Mouse (Mus musculus): ENCODE results near the gene Gm10912. TPM values are rescaled to one million over a fixed set of nuclear protein-coding genes. Genes with fewer than 3 reads are reported as not detected.
"Not testable (repeated sequence)": the region's sequence is repeated elsewhere in the genome, so short reads cannot be mapped to it uniquely, and the experiment has no call there.

The Gm10912 gene
- total RNA-seq (2014; rRNA removed) = not detected in 2 replicates
- not detected in 2 replicates for polyA plus RNA-seq (2015; fragmentation: Nextera tagmentation; extraction: Ambion mirVana)

DNA sequence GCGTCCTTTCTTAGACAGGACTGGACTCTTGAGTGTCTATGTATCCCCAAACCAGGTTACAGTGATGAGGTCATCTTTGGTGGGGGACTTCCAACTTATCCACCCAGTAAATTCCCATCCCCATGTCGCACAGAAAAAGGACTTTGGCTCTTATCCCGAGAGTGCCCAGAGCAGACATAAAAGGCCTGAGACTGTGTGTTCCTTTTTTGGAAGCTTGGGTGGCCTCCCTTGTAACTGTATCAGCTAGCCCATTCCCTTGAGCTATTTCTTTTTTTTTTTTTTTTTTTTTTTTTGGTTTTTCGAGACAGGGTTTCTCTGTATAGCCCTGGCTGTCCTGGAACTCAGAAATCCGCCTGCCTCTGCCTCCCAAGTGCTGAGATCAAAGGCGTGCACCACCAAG, at the start of gene Gm10912:
TSS of gene Gm10912 (plus strand) at position 301 of the 400 bp plus-strand sequence.
- not testable (repeated sequence) for H3K4me1 ChIP-seq (ENCODE audit: insufficient read depth, low read length); H3K4me2 ChIP-seq (ENCODE audit: low read depth, low read length); H3K9ac ChIP-seq (replicated peaks; ENCODE audit: low read length); H3K4me3 ChIP-seq (ENCODE audit: low read length); H3K27me3 ChIP-seq (ENCODE audit: insufficient read depth, low read length); H3K9me3 ChIP-seq (ENCODE audit: low read length); DNase-seq (ENCODE audit: low spot score); H3K27ac ChIP-seq; ATAC-seq; H3K36me3 ChIP-seq (ENCODE audit: insufficient read depth, low read length)
- 92% methylated on average over 5 of the region's 6 CpGs for WGBS

DNA sequence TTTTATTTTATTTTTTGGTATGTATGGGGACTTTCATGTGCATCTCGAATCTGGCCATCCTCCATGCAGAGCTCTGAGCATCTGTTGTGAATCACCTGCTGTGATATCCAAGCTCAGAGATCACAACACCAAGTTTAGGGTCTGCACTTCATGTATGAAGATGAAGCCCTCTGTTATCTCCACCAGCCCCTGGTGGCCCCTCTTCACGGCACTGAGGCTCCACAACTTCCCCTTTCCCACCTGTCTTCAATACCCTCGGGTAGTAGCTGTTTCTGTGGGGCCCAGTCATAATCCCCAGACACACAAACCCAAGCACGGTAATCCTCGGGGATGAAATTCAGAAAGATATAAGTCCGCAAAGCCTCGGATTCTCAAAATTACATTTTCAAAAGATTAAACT, 42.5 kb upstream of the Gm10912 start:
- no peak overlapping the region for H3K9ac ChIP-seq (replicated peaks; ENCODE audit: low read length)
- no peak for ATAC-seq
- TF ChIP-seq CTCF (IDR thresholded peaks at IDR 0.05; ENCODE audit: low read depth) = no peak
- 81% methylated on average over 7 of the region's 7 CpGs for WGBS
- H3K9me3 ChIP-seq (ENCODE audit: low read length) = no peaks in the 10 kb centered on the region
- no peak overlapping the region for H3K27ac ChIP-seq
- H3K4me2 ChIP-seq (ENCODE audit: low read depth, low read length) = no peak overlapping the region
- H3K27me3 ChIP-seq (ENCODE audit: insufficient read depth, low read length) = no peaks in the 10 kb centered on the region
- no peaks in the 10 kb centered on the region for H3K36me3 ChIP-seq (ENCODE audit: insufficient read depth, low read length)
- DNase-seq (ENCODE audit: low spot score) = no peak
- no peak overlapping the region for H3K4me3 ChIP-seq (ENCODE audit: low read length)
- no peaks in the 10 kb centered on the region for H3K4me1 ChIP-seq (ENCODE audit: insufficient read depth, low read length)

DNA sequence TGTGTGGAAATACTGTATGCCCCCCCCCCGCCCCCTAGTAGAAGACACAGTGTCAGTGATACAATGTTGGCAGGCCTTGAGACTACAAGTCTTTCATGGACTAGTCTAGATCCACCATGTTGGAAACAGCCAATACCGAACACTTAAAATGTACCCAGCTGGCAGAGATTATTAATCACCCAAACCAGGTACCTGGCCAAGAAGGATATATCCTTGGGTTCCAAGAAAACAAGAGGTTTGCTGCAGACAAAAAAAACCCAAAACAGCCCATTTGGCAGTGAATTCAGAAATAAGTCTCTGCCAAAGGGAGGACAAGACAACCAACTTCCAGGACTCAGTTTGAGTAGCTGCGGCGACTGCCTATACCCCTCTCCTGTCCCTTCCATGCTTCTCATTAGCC, 41.0 kb upstream of the Gm10912 start:
- Histone ChIP-seq H3K9me3 (ENCODE audit: low read length) (no peaks in the 10 kb centered on the region), H3K27ac (no peak overlapping the region), H3K4me2 (ENCODE audit: low read depth, low read length) (no peak overlapping the region), H3K4me1 (ENCODE audit: insufficient read depth, low read length) (peaks cover 9% of the 10 kb centered on the region), H3K4me3 (ENCODE audit: low read length) (no peak overlapping the region), H3K9ac (replicated peaks; ENCODE audit: low read length) (no peak overlapping the region), H3K27me3 (ENCODE audit: insufficient read depth, low read length) (no peaks in the 10 kb centered on the region), H3K36me3 (ENCODE audit: insufficient read depth, low read length) (no peaks in the 10 kb centered on the region)
- WGBS = 84% methylated on average over 4 of the region's 4 CpGs
- ATAC-seq (no peak), DNase-seq (ENCODE audit: low spot score) (no peak)
- TF ChIP-seq CTCF (IDR thresholded peaks at IDR 0.05; ENCODE audit: low read depth) = no peak

DNA sequence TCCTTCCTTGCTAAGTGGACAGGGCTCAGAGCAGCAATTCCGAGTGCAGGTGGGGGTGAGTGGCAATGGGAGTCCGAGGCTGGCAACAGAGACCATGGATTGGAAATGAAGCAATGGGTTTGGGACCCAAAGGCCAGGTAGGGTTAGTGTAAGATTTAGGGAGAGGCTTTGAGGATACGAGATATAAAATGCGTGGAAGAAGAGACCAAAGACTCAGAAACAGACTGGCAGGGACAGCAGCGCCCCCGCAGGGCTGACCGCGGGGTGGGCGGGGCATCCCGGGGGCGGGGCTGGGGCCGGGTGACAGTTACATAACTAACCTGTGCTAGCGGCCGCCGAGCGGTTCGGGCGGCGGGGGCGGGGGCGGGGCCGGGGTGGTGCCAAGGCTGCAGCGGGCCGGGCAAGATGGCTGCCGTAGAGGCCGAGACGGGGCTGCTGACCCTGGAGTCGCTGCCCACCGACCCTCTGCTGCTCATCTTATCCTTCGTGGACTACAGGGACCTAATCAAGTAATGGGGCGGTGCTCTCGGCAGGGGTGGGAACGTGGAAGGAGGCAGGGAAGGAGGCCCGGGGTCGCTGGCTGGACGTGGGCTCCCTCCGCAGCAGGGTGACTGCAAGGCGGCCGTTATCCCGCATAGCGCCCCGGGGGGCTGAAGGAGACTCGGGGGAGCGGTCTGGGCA, 38.0 kb upstream of the Gm10912 start, which contains the start of gene Fbxo3:
TSS of gene Fbxo3 (plus strand) at position 264 of the 681 bp plus-strand sequence.
- Histone ChIP-seq H3K9me3 (ENCODE audit: low read length) (no peaks in the 10 kb centered on the region), H3K27ac (peak within 1 kb of the TSS; percentile 82), H3K4me1 (ENCODE audit: insufficient read depth, low read length) (peaks cover 10% of the 10 kb centered on the region), H3K9ac (replicated peaks; ENCODE audit: low read length) (peak within 1 kb of the TSS; percentile 98), H3K4me2 (ENCODE audit: low read depth, low read length) (peak within 1 kb of the TSS; percentile 69), H3K4me3 (ENCODE audit: low read length) (peak within 1 kb of the TSS; percentile 96), H3K36me3 (ENCODE audit: insufficient read depth, low read length) (no peaks in the 10 kb centered on the region), H3K27me3 (ENCODE audit: insufficient read depth, low read length) (no peaks in the 10 kb centered on the region)
- peak; percentile 27; the same call in 1 of the 2 replicates for TF ChIP-seq CTCF (IDR thresholded peaks at IDR 0.05; ENCODE audit: low read depth)
- DNase-seq (ENCODE audit: low spot score) (peak; percentile 84), ATAC-seq (peak; percentile 95)
- WGBS = 2% methylated on average over 33 of the region's 44 CpGs

DNA sequence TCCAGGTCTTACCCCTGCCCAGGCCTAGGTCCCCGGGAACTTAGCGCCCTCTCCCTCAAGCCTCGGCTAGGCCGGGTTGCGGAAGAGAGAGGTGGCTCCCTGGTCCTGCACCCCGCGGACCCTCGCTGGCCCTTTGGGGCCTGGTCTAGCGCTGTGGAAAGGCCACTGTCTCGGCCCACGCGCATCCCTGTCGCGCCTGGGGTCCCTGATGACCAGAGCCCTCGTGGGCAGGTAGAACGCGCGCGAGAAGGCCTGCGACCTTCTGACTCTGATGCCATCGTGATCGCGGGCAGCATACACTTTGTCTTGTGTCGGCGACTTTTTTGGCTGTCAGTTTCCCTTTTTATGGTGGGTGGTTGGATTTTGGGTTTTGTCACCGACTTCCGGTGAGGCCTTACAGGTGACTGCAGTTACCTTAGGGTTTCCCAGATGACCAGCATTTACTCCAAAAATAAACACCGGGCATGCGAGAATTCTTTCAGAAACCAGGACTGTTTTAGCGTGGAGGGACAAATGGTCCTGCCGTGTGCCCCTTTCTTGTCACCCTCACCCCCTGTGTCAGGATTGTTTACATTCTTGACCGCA, 37.4 kb upstream of the Gm10912 start, which contains the start of gene 4931422A03Rik:
TSS of gene 4931422A03Rik (minus strand) at position 223 of the 585 bp plus-strand sequence.
- no peaks in the 10 kb centered on the region; the same call in 1 of the 2 replicates for H3K36me3 ChIP-seq (ENCODE audit: insufficient read depth, low read length)

DNA sequence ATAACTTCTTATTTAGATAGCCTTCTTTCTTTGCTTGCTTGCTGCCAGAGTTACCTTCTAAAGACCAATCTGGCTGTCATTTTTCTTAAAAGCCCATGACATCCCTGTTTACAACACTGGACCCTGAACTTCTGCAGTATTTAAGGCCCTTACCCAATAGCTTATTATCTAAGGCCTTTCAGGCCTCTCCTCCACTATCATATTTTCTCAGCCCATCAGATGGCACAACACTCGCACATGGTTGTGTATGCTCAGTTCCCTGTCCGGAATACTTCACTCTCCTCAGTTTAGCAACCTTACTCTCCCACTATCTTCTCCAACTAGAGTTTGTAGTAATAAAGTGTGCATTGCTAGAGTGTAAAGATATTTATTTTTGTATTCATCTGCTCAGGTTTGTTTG, 36.6 kb upstream of the Gm10912 start:
- ATAC-seq = no peak
- Histone ChIP-seq H3K27me3 (ENCODE audit: insufficient read depth, low read length) (no peaks in the 10 kb centered on the region), H3K4me2 (ENCODE audit: low read depth, low read length) (peak overlapping the region; percentile 69), H3K4me3 (ENCODE audit: low read length) (peak overlapping the region; percentile 96), H3K27ac (no peak overlapping the region), H3K9me3 (ENCODE audit: low read length) (no peaks in the 10 kb centered on the region), H3K36me3 (ENCODE audit: insufficient read depth, low read length) (no peaks in the 10 kb centered on the region; the same call in 1 of the 2 replicates), H3K4me1 (ENCODE audit: insufficient read depth, low read length) (peaks cover 10% of the 10 kb centered on the region), H3K9ac (replicated peaks; ENCODE audit: low read length) (peak overlapping the region; percentile 98; the same call in 1 of the 2 replicates)
- WGBS = 72% methylated on average over 2 of the region's 2 CpGs
- TF ChIP-seq CTCF (IDR thresholded peaks at IDR 0.05; ENCODE audit: low read depth) = no peak
- no peak for DNase-seq (ENCODE audit: low spot score)

More for the DNA sequence above, 37.4 kb upstream of the Gm10912 start, which contains the start of gene 4931422A03Rik:
- Histone ChIP-seq H3K4me1 (ENCODE audit: insufficient read depth, low read length) (peaks cover 10% of the 10 kb centered on the region), H3K4me2 (ENCODE audit: low read depth, low read length) (peak within 1 kb of the TSS; percentile 69), H3K9ac (replicated peaks; ENCODE audit: low read length) (peak within 1 kb of the TSS; percentile 98), H3K4me3 (ENCODE audit: low read length) (peak within 1 kb of the TSS; percentile 96), H3K27me3 (ENCODE audit: insufficient read depth, low read length) (no peaks in the 10 kb centered on the region), H3K27ac (peak within 1 kb of the TSS; percentile 82), H3K9me3 (ENCODE audit: low read length) (no peaks in the 10 kb centered on the region)
- no peak; the same call in 1 of the 2 replicates for TF ChIP-seq CTCF (IDR thresholded peaks at IDR 0.05; ENCODE audit: low read depth)
- DNase-seq (ENCODE audit: low spot score) (peak; percentile 34), ATAC-seq (peak; percentile 65)
- under 1% methylated on average over 32 of the region's 32 CpGs for WGBS
